Mouse (Mus musculus): ENCODE data around the gene Lsm14b.

- TF ChIP-seq EP300 (IDR thresholded peaks at IDR 0.05; ENCODE audit: low read depth in 1 of 2, low read length in 2 of 2) (no peak), RAD21 (IDR thresholded peaks at IDR 0.05; ENCODE audit: low read depth, low read length) (no peak), GABPA (IDR thresholded peaks at IDR 0.05; ENCODE audit: low read depth, low read length) (no peak), CTCF (IDR thresholded peaks at IDR 0.05 in 2 of 3, conservative IDR thresholded peaks at IDR 0.05 in 1 of 3; ENCODE audit: control insufficient read depth in 1 of 3, insufficient read depth in 1 of 3, low read depth in 2 of 3, low read length in 3 of 3, poor library complexity in 1 of 3, severe bottlenecking in 1 of 3) (no peak), GATA1 (IDR thresholded peaks at IDR 0.05; ENCODE audit: low read depth, low read length) (no peak), POLR2A (IDR thresholded peaks at IDR 0.05; ENCODE audit: control insufficient read depth in 1 of 2, insufficient read depth in 1 of 2, low read depth in 1 of 2, low read length in 2 of 2, poor library complexity in 1 of 2) (no peak), HCFC1 (IDR thresholded peaks at IDR 0.05; ENCODE audit: low read depth, low read length) (no peak), MYC (IDR thresholded peaks at IDR 0.05; ENCODE audit: low read depth, low read length) (no peak), E2F4 (IDR thresholded peaks at IDR 0.05; ENCODE audit: borderline replicate concordance, low read depth, low read length) (no peak), ZC3H11A (IDR thresholded peaks at IDR 0.05; ENCODE audit: low read depth, low read length) (no peak), ETS1 (IDR thresholded peaks at IDR 0.05; ENCODE audit: low read depth, low read length) (no peak), POLR2AphosphoS2 (IDR thresholded peaks at IDR 0.05; ENCODE audit: low read length) (no peak), KAT2A (conservative IDR thresholded peaks at IDR 0.05; ENCODE audit: low read depth, low read length) (no peak)
These were observed 55.9 kb downstream of the Lsm14b start for GRCm38 (mm10) chr2:180080680-180081079.
